Comparison of ENCODE assay signal across 8 mouse cellular contexts in genomic region chr13:94116705-94117410, GRCm38 (mm10). TPM values are rescaled to one million over a fixed set of nuclear protein-coding genes. Genes with fewer than 3 reads are reported as not detected.
DNase-seq lines count a peak whose midpoint lies in the region; ATAC-seq and TF ChIP-seq lines count a peak whose summit lies in the region.

No protein-coding gene starts in this region.

- 62% methylated on average over 13 of the region's 13 CpGs for WGBS in hindbrain, embryonic 14.5 days
- WGBS in hindbrain, embryonic 16.5 days = 60% methylated on average over 13 of the region's 13 CpGs
- 81% methylated on average over 13 of the region's 13 CpGs for WGBS in midbrain, embryonic 14.5 days

- 0 out of 2 replicates have a peak, but pooled peaks cover 3% of the 10 kb centered on the region for H3K9me3 ChIP-seq in hindbrain, embryonic 14.5 days (ENCODE audit: control insufficient read depth, low read length)
- H3K9me3 ChIP-seq in hindbrain, embryonic 16.5 days (ENCODE audit: control insufficient read depth, low read length) = no peaks in the 10 kb centered on the region; the same call in 1 of the 2 replicates
- no peaks in the 10 kb centered on the region for H3K9me3 ChIP-seq in ES-Bruce4 (replicated peaks; ENCODE audit: control insufficient read depth, insufficient read depth, low read length, poor library complexity, severe bottlenecking)
- H3K9me3 ChIP-seq in midbrain, embryonic 14.5 days (ENCODE audit: control insufficient read depth, low read length) = no peaks in the 10 kb centered on the region

- TF ChIP-seq POLR2A in ES-Bruce4 (IDR thresholded peaks at IDR 0.05; ENCODE audit: insufficient read depth, low read length) = no peak

- no peaks in the 10 kb centered on the region for H3K4me1 ChIP-seq in hindbrain, embryonic 14.5 days (replicated peaks; ENCODE audit: control insufficient read depth, insufficient read depth, low read length)
- H3K4me1 ChIP-seq in hindbrain, embryonic 16.5 days (ENCODE audit: control insufficient read depth, insufficient read depth, low read depth, low read length) = no peaks in the 10 kb centered on the region
- H3K4me1 ChIP-seq in ES-Bruce4 (ENCODE audit: control insufficient read depth, insufficient read depth, low read length) = peaks cover 2% of the 10 kb centered on the region
- no peaks in the 10 kb centered on the region for H3K4me1 ChIP-seq in midbrain, embryonic 14.5 days (ENCODE audit: control insufficient read depth, insufficient read depth, low read length)

- H3K9ac ChIP-seq in hindbrain, embryonic 14.5 days = no peak overlapping the region
- H3K9ac ChIP-seq in hindbrain, embryonic 16.5 days (ENCODE audit: low read depth, low read length) = no peak overlapping the region
- no peak overlapping the region for H3K9ac ChIP-seq in ES-Bruce4 (ENCODE audit: low read depth, poor library complexity, severe bottlenecking)
- H3K9ac ChIP-seq in midbrain, embryonic 14.5 days (replicated peaks; ENCODE audit: low read length) = no peak overlapping the region

- DNase-seq in hindbrain, embryonic 14.5 days (ENCODE audit: low spot score) = no peak
- peak; percentile 57 for DNase-seq in embryo, embryonic 10.5 days (ENCODE audit: low spot score)
- DNase-seq in left cerebral cortex, postnatal 36 days (ENCODE audit: low spot score in 2 of 2) = peak; percentile 50 to 57
- DNase-seq in midbrain, embryonic 14.5 days = no peak
- no peak for DNase-seq in urinary bladder, postnatal 4 days (ENCODE audit: low spot score in 2 of 2)
- DNase-seq in spleen, adult 12 weeks (ENCODE audit: low spot score) = no peak

- H3K4me2 ChIP-seq in hindbrain, embryonic 14.5 days (replicated peaks) = no peak overlapping the region
- H3K4me2 ChIP-seq in hindbrain, embryonic 16.5 days (ENCODE audit: low read length) = no peak overlapping the region
- no peak overlapping the region for H3K4me2 ChIP-seq in midbrain, embryonic 14.5 days (ENCODE audit: low read length)

- peak overlapping the region; percentile 20; the same call in 1 of the 2 replicates for H3K27ac ChIP-seq in hindbrain, embryonic 14.5 days
- no peak overlapping the region for H3K27ac ChIP-seq in hindbrain, embryonic 16.5 days (ENCODE audit: low read depth, low read length)
- peak overlapping the region; percentile 49; the same call in 1 of the 2 replicates for H3K27ac ChIP-seq in ES-Bruce4 (ENCODE audit: insufficient read depth, low read length)
- H3K27ac ChIP-seq in midbrain, embryonic 14.5 days (replicated peaks; ENCODE audit: low read depth, low read length) = no peak overlapping the region

- no peaks in the 10 kb centered on the region for H3K36me3 ChIP-seq in hindbrain, embryonic 14.5 days (replicated peaks; ENCODE audit: control insufficient read depth, insufficient read depth)
- H3K36me3 ChIP-seq in hindbrain, embryonic 16.5 days (ENCODE audit: control insufficient read depth, insufficient read depth, low read length) = no peaks in the 10 kb centered on the region
- H3K36me3 ChIP-seq in ES-Bruce4 (ENCODE audit: control insufficient read depth, insufficient read depth, low read length, poor library complexity, severe bottlenecking) = no peaks in the 10 kb centered on the region
- H3K36me3 ChIP-seq in midbrain, embryonic 14.5 days (ENCODE audit: control insufficient read depth, insufficient read depth, low read length) = no peaks in the 10 kb centered on the region

- ATAC-seq in hindbrain, embryonic 14.5 days (ENCODE audit: low FRiP score) = peak; percentile 27; the same call in 1 of the 2 replicates
- no peak; the same call in 1 of the 2 replicates for ATAC-seq in hindbrain, embryonic 16.5 days
- ATAC-seq in midbrain, embryonic 14.5 days (ENCODE audit: low FRiP score, low TSS enrichment) = no peak

- H3K4me3 ChIP-seq in hindbrain, embryonic 14.5 days (replicated peaks; ENCODE audit: low read length) = no peak overlapping the region
- H3K4me3 ChIP-seq in hindbrain, embryonic 16.5 days (ENCODE audit: low read length) = no peak overlapping the region
- H3K4me3 ChIP-seq in ES-Bruce4 (ENCODE audit: low read depth, low read length) = no peak overlapping the region
- no peak overlapping the region for H3K4me3 ChIP-seq in midbrain, embryonic 14.5 days (replicated peaks; ENCODE audit: low read depth, low read length)

- 0 out of 2 replicates have a peak, but pooled peaks have one; percentile 37 for TF ChIP-seq EP300 in ES-Bruce4 (IDR thresholded peaks at IDR 0.05; ENCODE audit: insufficient read depth, low read depth, low read length)

- no peaks in the 10 kb centered on the region for H3K27me3 ChIP-seq in hindbrain, embryonic 14.5 days (ENCODE audit: control insufficient read depth, insufficient read depth, low read length)
- H3K27me3 ChIP-seq in hindbrain, embryonic 16.5 days (replicated peaks; ENCODE audit: control insufficient read depth, insufficient read depth, low read length) = no peaks in the 10 kb centered on the region
- no peaks in the 10 kb centered on the region for H3K27me3 ChIP-seq in ES-Bruce4 (ENCODE audit: control insufficient read depth, insufficient read depth, low read length, poor library complexity, severe bottlenecking)
- H3K27me3 ChIP-seq in midbrain, embryonic 14.5 days (ENCODE audit: control insufficient read depth, insufficient read depth, low read length) = no peaks in the 10 kb centered on the region

- no peak for TF ChIP-seq CTCF in ES-Bruce4 (IDR thresholded peaks at IDR 0.05; ENCODE audit: low read depth, low read length)

- intact Hi-C loops in left cerebral cortex, postnatal 36 days (cut with DNase I) = no loop called here

RNA-seq across cellular contexts. Expression of gene Lhfpl2, which starts 59.3 kb away (rescaled TPM):
- polyA plus RNA-seq in hindbrain, embryonic 14.5 days (2014; fragmentation: Nextera tagmentation; extraction: Ambion mirVana) = 19.7 and 21.3 TPM in 2 replicates
- polyA plus RNA-seq in hindbrain, embryonic 16.5 days (2015; fragmentation: Nextera tagmentation; extraction: Ambion mirVana) = 21.0 and 21.6 TPM in 2 replicates
- 12.5 and 13.3 TPM in 2 replicates for polyA plus RNA-seq in ES-Bruce4 (2011; ENCODE audit: insufficient read depth, insufficient read length, low read depth, missing spikeins)
- 10 to 100 TPM; 12.3 to 12.4 TPM for total RNA-seq in left cerebral cortex, postnatal 36 days (2021)
- polyA plus RNA-seq in midbrain, embryonic 14.5 days (2014; fragmentation: Nextera tagmentation; extraction: Ambion mirVana) = 7.6 and 14.2 TPM in 2 replicates

Comparison
In these comparisons a context has a peak if more than half of its experiments do, and no peak if none do; other contexts are left out.
1. H3K27ac ChIP-seq: peak in hindbrain, embryonic 14.5 days (single experiment) and ES-Bruce4 (single experiment); none in hindbrain, embryonic 16.5 days (single experiment) and midbrain, embryonic 14.5 days (single experiment).
2. DNase-seq: peak in embryo, embryonic 10.5 days (single experiment) and left cerebral cortex, postnatal 36 days (2 of 2); none in hindbrain, embryonic 14.5 days (single experiment), midbrain, embryonic 14.5 days (single experiment), urinary bladder, postnatal 4 days (0 of 2) and spleen, adult 12 weeks (single experiment).